Comparison of ENCODE assay signal across 16 mouse cellular contexts in the genomic region with DNA sequence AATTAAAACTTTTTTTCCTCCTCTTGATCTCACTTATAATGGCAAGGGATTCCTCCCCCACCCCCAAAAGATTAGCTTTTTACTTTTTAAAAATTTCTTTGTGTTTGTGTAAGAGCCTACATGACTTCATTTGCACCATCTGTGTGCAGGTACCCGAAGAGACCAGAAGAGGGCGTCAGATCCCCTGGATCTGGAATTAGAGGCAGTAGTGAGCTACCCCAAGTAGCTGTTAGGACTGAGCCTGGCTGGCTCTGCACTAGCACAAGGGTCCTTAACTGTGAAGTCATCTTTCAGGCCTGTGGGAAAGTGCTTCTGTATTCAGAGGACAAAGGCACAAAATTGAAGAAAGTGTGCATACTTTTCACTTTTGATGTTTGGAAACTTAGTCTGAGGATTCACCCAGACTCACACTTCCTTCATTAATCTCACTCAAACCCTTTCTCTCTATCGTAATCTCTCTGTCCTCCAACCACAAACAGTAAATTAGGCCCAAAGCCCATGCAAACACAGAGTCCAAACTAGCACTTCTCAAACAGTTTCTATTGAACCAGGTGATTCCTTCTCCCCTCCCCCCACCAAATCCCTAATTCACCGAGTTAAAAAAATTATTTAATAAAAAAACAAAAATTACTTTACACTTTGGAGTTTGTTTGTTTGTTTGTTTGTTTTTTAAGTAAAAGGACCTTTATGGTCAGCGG.
A peak's percentile ranks its signal among the peaks of the same experiment; 100 is the strongest.
DNase-seq lines count a peak whose midpoint lies in the region; ATAC-seq and TF ChIP-seq lines count a peak whose summit lies in the region.
"Had no signal": no experiment of that assay in that cellular context is flagged by ENCODE, and none has a peak within 500 bp of the region (broad histone marks: within the 10 kb centered on the region; RNA-seq: fewer than 3 reads in every experiment).

No protein-coding gene starts in this region.

- H3K4me2 ChIP-seq in kidney, embryonic 14.5 days (replicated peaks; ENCODE audit: low read depth, low read length), result no peak overlapping the region
- H3K4me2 ChIP-seq: embryonic facial prominence, embryonic 15.5 days had no signal

- peaks cover 4% of the 10 kb centered on the region; the same call in 1 of the 2 replicates for H3K4me1 ChIP-seq in cerebellum, adult 2 months (ENCODE audit: control insufficient read depth, insufficient read depth, low read length)
- H3K4me1 ChIP-seq in kidney, embryonic 14.5 days (ENCODE audit: control insufficient read depth, insufficient read depth, low read length), result peaks cover 6% of the 10 kb centered on the region
- H3K4me1 ChIP-seq: embryonic facial prominence, embryonic 15.5 days; megakaryocyte, embryonic 14.5 days had no signal

- no peaks in the 10 kb centered on the region for H3K27me3 ChIP-seq in cerebellum, adult 2 months (ENCODE audit: control insufficient read depth, insufficient read depth, low read length)
- H3K27me3 ChIP-seq in kidney, embryonic 14.5 days (ENCODE audit: control insufficient read depth, insufficient read depth, low read length), result no peaks in the 10 kb centered on the region
- H3K27me3 ChIP-seq: embryonic facial prominence, embryonic 15.5 days; megakaryocyte, embryonic 14.5 days had no signal

- H3K36me3 ChIP-seq in kidney, embryonic 14.5 days (ENCODE audit: control insufficient read depth, insufficient read depth, low read length), result no peaks in the 10 kb centered on the region
- H3K36me3 ChIP-seq: embryonic facial prominence, embryonic 15.5 days had no signal

- H3K27ac ChIP-seq in cerebellum, adult 2 months (ENCODE audit: insufficient read depth, low read length), result no peak overlapping the region
- no peak overlapping the region for H3K27ac ChIP-seq in kidney, embryonic 14.5 days (ENCODE audit: low read depth, low read length)
- H3K27ac ChIP-seq: embryonic facial prominence, embryonic 15.5 days had no signal

- TF ChIP-seq CTCF in cerebellum, adult 2 months (IDR thresholded peaks at IDR 0.05; ENCODE audit: borderline replicate concordance, insufficient read depth, low read depth, low read length), result 0 out of 2 replicates have a peak, but pooled peaks have one; percentile 15

- no peak for ATAC-seq in kidney, embryonic 14.5 days (ENCODE audit: low FRiP score, low TSS enrichment)
- no peak for ATAC-seq in megakaryocyte-erythroid progenitor cell, adult 5-6 weeks (replicated peaks; ENCODE audit: low FRiP score, low TSS enrichment, poor library complexity, severe bottlenecking)
- ATAC-seq: forebrain, embryonic 14.5 days; inflammation-experienced regulatory T-cells, adult 6 months had no signal

- no peak overlapping the region for H3K4me3 ChIP-seq in cerebellum, adult 2 months (replicated peaks; ENCODE audit: insufficient read depth, low read depth, low read length)
- no peak overlapping the region for H3K4me3 ChIP-seq in kidney, embryonic 14.5 days (ENCODE audit: low read length)
- H3K4me3 ChIP-seq: embryonic facial prominence, embryonic 15.5 days; megakaryocyte, embryonic 14.5 days had no signal

- H3K9ac ChIP-seq in kidney, embryonic 14.5 days (ENCODE audit: low read depth, low read length), result no peak overlapping the region
- H3K9ac ChIP-seq: embryonic facial prominence, embryonic 15.5 days had no signal

- TF ChIP-seq POLR2A in cerebellum, adult 2 months (IDR thresholded peaks at IDR 0.05; ENCODE audit: borderline replicate concordance, insufficient read depth, low read length), result no peak

- WGBS in cerebellum, adult 2 months, result 83% methylated on average over 5 of the region's 5 CpGs
- WGBS in kidney, embryonic 14.5 days, result 79% methylated on average over 5 of the region's 5 CpGs

- H3K9me3 ChIP-seq in kidney, embryonic 14.5 days (ENCODE audit: control insufficient read depth, low read length), result no peaks in the 10 kb centered on the region
- H3K9me3 ChIP-seq: embryonic facial prominence, embryonic 15.5 days had no signal

- no peak for DNase-seq in cerebellum, adult 2 months
- no peak for DNase-seq in cerebellum, postnatal 25 days
- DNase-seq in kidney, postnatal 10 days, result peak; percentile 29
- peak; percentile 19 for DNase-seq in thymus, postnatal 14 days
- DNase-seq in thymus, postnatal 10 days (ENCODE audit: low spot score in 2 of 2), result no peak
- no peak for DNase-seq in cerebellum, postnatal 14 days
- DNase-seq: adrenal gland, postnatal 25 days; gastrocnemius, postnatal 25 days; heart, postnatal 10 days; right cerebral cortex, postnatal 25 days had no signal

Comparison
In these comparisons a context has a peak if more than half of its experiments do, and no peak if none do; other contexts are left out.
1. DNase-seq: peak in kidney, postnatal 10 days (single experiment) and thymus, postnatal 14 days (single experiment); none in cerebellum, adult 2 months (0 of 2), cerebellum, postnatal 25 days (0 of 2), thymus, postnatal 10 days (0 of 2) and cerebellum, postnatal 14 days (0 of 2).